Mouse (Mus musculus): ENCODE data around the gene Jak1. TPM values are rescaled to one million over a fixed set of nuclear protein-coding genes. Genes with fewer than 3 reads are reported as not detected.

Jak1 gene
- total and polyA plus RNA-seq, 2 experiments from 2014 or later = 68.7 to 71.1 TPM

GRCm38 (mm10) chr4:101165776-101166175 lies 99.3 kb downstream of the Jak1 start:
- H3K27ac ChIP-seq (ENCODE audit: low read depth, low read length) = no peak overlapping the region
- 90% methylated on average over 4 of the region's 4 CpGs for WGBS
- no peaks in the 10 kb centered on the region for H3K4me1 ChIP-seq (ENCODE audit: insufficient read depth)
- TF ChIP-seq CTCF (IDR thresholded peaks at IDR 0.05; ENCODE audit: low read depth) = no peak
- H3K36me3 ChIP-seq (ENCODE audit: insufficient read depth) = peaks cover 46% of the 10 kb centered on the region
- no peak overlapping the region for H3K4me2 ChIP-seq (ENCODE audit: low read depth)
- H3K4me3 ChIP-seq (ENCODE audit: low read depth, low read length) = no peak overlapping the region
- DNase-seq = no peak
- H3K9ac ChIP-seq = no peak overlapping the region
- no peaks in the 10 kb centered on the region for H3K9me3 ChIP-seq (ENCODE audit: low read length)
- no peaks in the 10 kb centered on the region for H3K27me3 ChIP-seq (ENCODE audit: insufficient read depth, low read length)
- ATAC-seq = no peak

GRCm38 (mm10) chr4:101164673-101165072 lies 100.4 kb downstream of the Jak1 start:
- Histone ChIP-seq H3K27ac (ENCODE audit: low read depth, low read length) (no peak overlapping the region), H3K27me3 (ENCODE audit: insufficient read depth, low read length) (no peaks in the 10 kb centered on the region), H3K4me2 (ENCODE audit: low read depth) (no peak overlapping the region), H3K4me1 (ENCODE audit: insufficient read depth) (no peaks in the 10 kb centered on the region), H3K9me3 (ENCODE audit: low read length) (no peaks in the 10 kb centered on the region), H3K9ac (no peak overlapping the region), H3K36me3 (ENCODE audit: insufficient read depth) (peaks cover 46% of the 10 kb centered on the region), H3K4me3 (ENCODE audit: low read depth, low read length) (no peak overlapping the region)
- WGBS = 93% methylated on average over 2 of the region's 2 CpGs
- ATAC-seq = no peak
- no peak for DNase-seq
- no peak for TF ChIP-seq CTCF (IDR thresholded peaks at IDR 0.05; ENCODE audit: low read depth)

GRCm38 (mm10) chr4:101164189-101164588 lies 100.9 kb downstream of the Jak1 start:
- WGBS = 90% methylated on average over 2 of the region's 2 CpGs
- no peak for DNase-seq
- Histone ChIP-seq H3K4me1 (ENCODE audit: insufficient read depth) (no peaks in the 10 kb centered on the region), H3K27ac (ENCODE audit: low read depth, low read length) (no peak overlapping the region), H3K36me3 (ENCODE audit: insufficient read depth) (peaks cover 44% of the 10 kb centered on the region), H3K4me3 (ENCODE audit: low read depth, low read length) (no peak overlapping the region), H3K9ac (no peak overlapping the region), H3K4me2 (ENCODE audit: low read depth) (no peak overlapping the region), H3K9me3 (ENCODE audit: low read length) (no peaks in the 10 kb centered on the region), H3K27me3 (ENCODE audit: insufficient read depth, low read length) (no peaks in the 10 kb centered on the region)
- no peak for TF ChIP-seq CTCF (IDR thresholded peaks at IDR 0.05; ENCODE audit: low read depth)
- no peak for ATAC-seq

- ATAC-seq = no peak
- Histone ChIP-seq H3K9ac (no peak overlapping the region), H3K27ac (ENCODE audit: low read depth, low read length) (no peak overlapping the region), H3K4me1 (ENCODE audit: insufficient read depth) (no peaks in the 10 kb centered on the region), H3K4me2 (ENCODE audit: low read depth) (no peak overlapping the region), H3K36me3 (ENCODE audit: insufficient read depth) (peaks cover 50% of the 10 kb centered on the region), H3K9me3 (ENCODE audit: low read length) (no peaks in the 10 kb centered on the region), H3K27me3 (ENCODE audit: insufficient read depth, low read length) (no peaks in the 10 kb centered on the region), H3K4me3 (ENCODE audit: low read depth, low read length) (no peak overlapping the region)
- no peak for DNase-seq
- TF ChIP-seq CTCF (IDR thresholded peaks at IDR 0.05; ENCODE audit: low read depth) = no peak
- 97% methylated on average over 1 of the region's 1 CpGs for WGBS
These were observed 104.3 kb downstream of the Jak1 start for GRCm38 (mm10) chr4:101160821-101161220.

GRCm38 (mm10) chr4:101159191-101159764 lies 105.8 kb downstream of the Jak1 start:
- Histone ChIP-seq H3K36me3 (ENCODE audit: insufficient read depth) (peaks cover 56% of the 10 kb centered on the region), H3K9ac (no peak overlapping the region), H3K4me2 (ENCODE audit: low read depth) (no peak overlapping the region), H3K9me3 (ENCODE audit: low read length) (no peaks in the 10 kb centered on the region), H3K27ac (ENCODE audit: low read depth, low read length) (no peak overlapping the region), H3K27me3 (ENCODE audit: insufficient read depth, low read length) (no peaks in the 10 kb centered on the region), H3K4me3 (ENCODE audit: low read depth, low read length) (no peak overlapping the region), H3K4me1 (ENCODE audit: insufficient read depth) (no peaks in the 10 kb centered on the region)
- 79% methylated on average over 12 of the region's 12 CpGs for WGBS
- DNase-seq (no peak), ATAC-seq (no peak)
- TF ChIP-seq CTCF (IDR thresholded peaks at IDR 0.05; ENCODE audit: low read depth) = no peak

GRCm38 (mm10) chr4:101158282-101158681 lies 106.8 kb downstream of the Jak1 start:
- DNase-seq = no peak

GRCm38 (mm10) chr4:101157476-101157875 lies 107.6 kb downstream of the Jak1 start:
- no peak overlapping the region for H3K9ac ChIP-seq
- H3K36me3 ChIP-seq (ENCODE audit: insufficient read depth) = peaks cover 53% of the 10 kb centered on the region
- no peaks in the 10 kb centered on the region for H3K9me3 ChIP-seq (ENCODE audit: low read length)
- DNase-seq (no peak), ATAC-seq (no peak)
- no peak overlapping the region for H3K4me3 ChIP-seq (ENCODE audit: low read depth, low read length)
- H3K4me1 ChIP-seq (ENCODE audit: insufficient read depth) = no peaks in the 10 kb centered on the region
- no peak overlapping the region for H3K4me2 ChIP-seq (ENCODE audit: low read depth)
- no peaks in the 10 kb centered on the region for H3K27me3 ChIP-seq (ENCODE audit: insufficient read depth, low read length)
- no peak for TF ChIP-seq CTCF (IDR thresholded peaks at IDR 0.05; ENCODE audit: low read depth)
- no peak overlapping the region for H3K27ac ChIP-seq (ENCODE audit: low read depth, low read length)
- 92% methylated on average over 5 of the region's 5 CpGs for WGBS

More at GRCm38 (mm10) chr4:101158282-101158681, 106.8 kb downstream of the Jak1 start:
- Histone ChIP-seq H3K9me3 (ENCODE audit: low read length) (no peaks in the 10 kb centered on the region), H3K4me1 (ENCODE audit: insufficient read depth) (no peaks in the 10 kb centered on the region), H3K36me3 (ENCODE audit: insufficient read depth) (peaks cover 57% of the 10 kb centered on the region), H3K27ac (ENCODE audit: low read depth, low read length) (no peak overlapping the region), H3K4me3 (ENCODE audit: low read depth, low read length) (no peak overlapping the region), H3K27me3 (ENCODE audit: insufficient read depth, low read length) (no peaks in the 10 kb centered on the region), H3K9ac (no peak overlapping the region), H3K4me2 (ENCODE audit: low read depth) (no peak overlapping the region)
- WGBS = 79% methylated on average over 6 of the region's 6 CpGs
- TF ChIP-seq CTCF (IDR thresholded peaks at IDR 0.05; ENCODE audit: low read depth) = no peak
- no peak for ATAC-seq

All from forebrain, postnatal 0 days (tissue).